ENCODE assay signal across 10 mouse cellular contexts in genomic region chr11:93821533-93821932, GRCm38 (mm10).
DNase-seq lines count a peak whose midpoint lies in the region; ATAC-seq and TF ChIP-seq lines count a peak whose summit lies in the region.
"Had no signal": no experiment of that assay in that cellular context is flagged by ENCODE, and none has a peak within 500 bp of the region (broad histone marks: within the 10 kb centered on the region; RNA-seq: fewer than 3 reads in every experiment).

No protein-coding gene starts in this region.

- H3K27me3 ChIP-seq in kidney, embryonic 15.5 days, result no peaks in the 10 kb centered on the region
- no peaks in the 10 kb centered on the region for H3K27me3 ChIP-seq in liver, embryonic 12.5 days (replicated peaks)
- H3K27me3 ChIP-seq in thymus, adult 2 months (ENCODE audit: control insufficient read depth, insufficient read depth, low read length), result no peaks in the 10 kb centered on the region
- H3K27me3 ChIP-seq: neural tube, embryonic 12.5 days had no signal

- peaks cover 10% of the 10 kb centered on the region for H3K4me1 ChIP-seq in kidney, embryonic 15.5 days
- H3K4me1 ChIP-seq in liver, embryonic 12.5 days, result no peaks in the 10 kb centered on the region
- H3K4me1 ChIP-seq in thymus, adult 2 months (replicated peaks; ENCODE audit: control insufficient read depth, insufficient read depth, low read length), result no peaks in the 10 kb centered on the region

- H3K4me3 ChIP-seq in kidney, embryonic 15.5 days (replicated peaks), result no peak overlapping the region
- H3K4me3 ChIP-seq in liver, embryonic 12.5 days, result no peak overlapping the region
- no peak overlapping the region for H3K4me3 ChIP-seq in thymus, adult 2 months (ENCODE audit: control insufficient read depth, insufficient read depth, low read length)
- H3K4me3 ChIP-seq: neural tube, embryonic 12.5 days had no signal

- no peak for DNase-seq in kidney, adult 18-20 months
- DNase-seq in c-Kit-positive CD71-negative TER-119-negative erythroid progenitor cells, embryonic 14.5 days (ENCODE audit: low read depth), result peak; percentile 51
- DNase-seq in monocyte, adult 2 months (ENCODE audit: low read depth in 1 of 2, low spot score in 2 of 2), result peak; percentile 53 to 60
- no peak for DNase-seq in thymus, adult 2 months
- DNase-seq in adrenal gland, postnatal 10 days, result no peak
- DNase-seq in gastrocnemius, postnatal 25 days, result no peak
- DNase-seq: left cerebral cortex, postnatal 4 days had no signal

- no peak overlapping the region for H3K9ac ChIP-seq in kidney, embryonic 15.5 days
- no peak overlapping the region for H3K9ac ChIP-seq in liver, embryonic 12.5 days
- H3K9ac ChIP-seq: neural tube, embryonic 12.5 days had no signal

- no peaks in the 10 kb centered on the region for H3K9me3 ChIP-seq in kidney, embryonic 15.5 days (replicated peaks)
- no peaks in the 10 kb centered on the region for H3K9me3 ChIP-seq in liver, embryonic 12.5 days (replicated peaks)
- H3K9me3 ChIP-seq: neural tube, embryonic 12.5 days had no signal

- TF ChIP-seq POLR2A in thymus, adult 2 months (IDR thresholded peaks at IDR 0.05; ENCODE audit: control insufficient read depth, extremely low read depth, insufficient read depth, low read length, poor library complexity), result no peak

- peak; percentile 83 for ATAC-seq in kidney, embryonic 15.5 days (replicated peaks; ENCODE audit: low FRiP score)
- peak; percentile 81 for ATAC-seq in liver, embryonic 12.5 days

- no peaks in the 10 kb centered on the region for H3K36me3 ChIP-seq in kidney, embryonic 15.5 days
- no peaks in the 10 kb centered on the region for H3K36me3 ChIP-seq in liver, embryonic 12.5 days
- no peaks in the 10 kb centered on the region for H3K36me3 ChIP-seq in thymus, adult 2 months (ENCODE audit: control insufficient read depth, insufficient read depth, low read length)
- H3K36me3 ChIP-seq: neural tube, embryonic 12.5 days had no signal

- 0 out of 2 replicates have a peak overlapping the region, but pooled peaks have one; percentile 28 for H3K27ac ChIP-seq in kidney, embryonic 15.5 days
- no peak overlapping the region for H3K27ac ChIP-seq in liver, embryonic 12.5 days
- H3K27ac ChIP-seq in thymus, adult 2 months (ENCODE audit: control insufficient read depth, insufficient read depth, low read length), result no peak overlapping the region
- H3K27ac ChIP-seq: neural tube, embryonic 12.5 days had no signal

- no peak overlapping the region for H3K4me2 ChIP-seq in kidney, embryonic 15.5 days
- H3K4me2 ChIP-seq in liver, embryonic 12.5 days, result no peak overlapping the region
- H3K4me2 ChIP-seq: neural tube, embryonic 12.5 days had no signal

- no peak for TF ChIP-seq CTCF in thymus, adult 2 months (IDR thresholded peaks at IDR 0.05; ENCODE audit: borderline replicate concordance, control insufficient read depth, extremely low read depth, insufficient read depth, low read length, poor library complexity)

- WGBS in kidney, embryonic 15.5 days, result 30% methylated on average over 2 of the region's 2 CpGs
- 2% methylated on average over 2 of the region's 2 CpGs for WGBS in liver, embryonic 12.5 days (ENCODE audit: insufficient replicate concordance)
- WGBS in thymus, adult 2 months, result 5% methylated on average over 2 of the region's 2 CpGs

Comparison
In these comparisons a context has a peak if more than half of its experiments do, and no peak if none do; other contexts are left out.
1. DNase-seq: peak in c-Kit-positive CD71-negative TER-119-negative erythroid progenitor cells, embryonic 14.5 days (single experiment) and monocyte, adult 2 months (2 of 2); none in kidney, adult 18-20 months (single experiment), thymus, adult 2 months (single experiment), adrenal gland, postnatal 10 days (single experiment) and gastrocnemius, postnatal 25 days (single experiment).